Mouse (Mus musculus) B cell, adult 62 days (primary cell): Measurements from ENCODE around the gene Olfr633. TPM values are rescaled to one million over a fixed set of nuclear protein-coding genes. Genes with fewer than 3 reads are reported as not detected.

Experiments
- total RNA-seq: library from RNA; stranded (reverse); gene quantifications from 4 replicates; pipeline ENCODE4 v1.2.4, GENCODE M21; 2023

Olfr633 gene
- total RNA-seq = not detected in 4 replicates

DNA sequence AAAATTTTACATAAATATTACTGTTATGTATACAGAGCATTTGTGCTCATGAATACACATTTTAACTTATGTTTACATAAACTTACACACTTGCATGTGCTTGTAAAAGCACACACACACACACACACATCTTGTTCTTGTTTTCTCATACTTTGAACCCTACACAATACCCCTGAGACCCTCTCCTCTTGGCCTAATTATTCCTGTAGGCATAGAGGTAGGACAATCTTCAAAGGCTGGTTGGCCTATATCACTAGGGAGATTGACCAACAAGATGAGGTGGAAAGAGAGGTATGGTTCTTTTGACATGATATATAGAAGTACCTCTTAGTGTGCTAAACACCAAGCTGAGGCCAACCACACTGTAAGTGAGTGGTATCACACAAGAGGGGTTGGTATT is at the start of gene Olfr633:
TSS of gene Olfr633 (plus strand) at position 301 of the 400 bp plus-strand sequence.

DNA sequence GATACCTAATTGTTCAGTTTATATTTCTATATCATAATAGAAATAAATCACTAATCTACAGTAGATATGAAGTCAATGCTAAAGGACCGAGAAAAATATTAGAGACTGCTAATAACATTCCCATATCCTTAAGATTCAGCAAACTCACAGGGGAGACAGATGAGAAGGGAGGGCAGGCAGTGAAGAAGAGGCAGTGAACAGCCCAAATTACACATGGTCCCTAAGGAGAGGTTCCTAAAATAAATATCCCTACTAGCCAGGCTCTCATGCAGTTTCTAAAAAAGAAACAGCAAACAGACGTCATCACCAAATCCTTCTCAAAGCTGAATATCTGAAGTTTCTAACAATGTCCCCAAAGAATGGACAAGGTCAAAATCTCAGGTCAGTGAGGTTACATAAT is 41.0 kb upstream of the Olfr633 start, which contains the start of gene Olfr65:
TSS of gene Olfr65 (plus strand) at position 301 of the 400 bp plus-strand sequence.

DNA sequence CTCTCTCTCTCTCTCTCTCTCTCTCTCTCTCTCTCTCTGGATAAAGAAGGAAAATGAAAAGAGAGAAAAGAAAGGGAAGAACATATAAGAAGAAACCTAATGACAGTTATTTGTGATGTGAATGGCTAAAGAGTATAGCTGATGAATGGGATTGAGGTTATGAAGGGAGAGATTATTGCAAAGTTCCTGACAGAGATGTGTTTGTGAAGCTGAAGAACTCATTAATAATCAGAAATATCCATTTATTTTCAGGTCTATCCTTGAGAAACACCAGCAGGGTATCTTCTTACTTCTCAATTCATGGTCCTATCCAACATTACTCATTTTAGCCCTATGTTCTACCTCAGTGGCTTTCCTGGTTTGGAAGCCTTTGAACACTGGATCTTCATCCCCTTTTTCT is 15.7 kb upstream of the Olfr633 start, which contains the start of gene Olfr631:
TSS of gene Olfr631 (plus strand) at position 301 of the 400 bp plus-strand sequence.

DNA sequence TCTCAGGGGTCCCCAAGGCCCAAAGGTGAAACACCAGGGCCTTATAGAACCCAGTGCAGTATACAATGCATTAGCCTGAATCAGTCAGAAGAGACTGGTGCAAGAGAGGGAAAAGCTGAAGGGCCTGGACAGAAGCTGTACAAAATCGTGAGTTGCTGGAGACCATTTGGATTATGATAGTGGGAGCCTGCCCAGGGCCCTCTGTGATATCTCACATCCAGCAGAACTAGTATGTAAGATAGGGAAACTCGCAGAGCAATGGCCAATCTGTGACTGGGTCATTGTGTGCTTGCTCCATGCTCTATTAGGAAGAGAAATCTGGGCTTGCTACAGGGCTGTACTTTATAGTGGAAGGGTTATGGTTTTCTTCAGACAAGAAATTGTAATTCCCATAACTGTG is 10.0 kb upstream of the Olfr633 start, which contains the start of gene Olfr632:
TSS of gene Olfr632 (plus strand) at position 84 of the 400 bp plus-strand sequence.

DNA sequence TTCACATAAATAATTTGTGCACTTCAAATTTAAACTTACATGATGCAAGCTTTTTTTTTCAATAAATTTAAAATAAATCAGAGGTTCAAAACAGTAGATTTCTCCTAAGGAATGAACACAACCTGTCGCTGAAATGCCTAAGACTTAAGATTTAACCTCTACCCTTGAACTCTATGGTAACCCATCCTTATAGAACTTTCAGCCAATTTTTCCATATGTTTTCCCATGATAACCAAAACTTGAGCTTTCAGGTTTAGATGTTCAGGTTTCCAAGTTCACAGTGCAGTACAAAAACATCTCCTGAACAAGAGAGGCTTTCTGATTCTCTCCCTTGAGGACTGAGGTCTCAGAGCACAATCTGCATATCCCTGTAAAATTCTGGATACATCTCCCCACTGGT is 26.6 kb downstream of the Olfr633 start, which contains the start of gene Olfr635:
TSS of gene Olfr635 (plus strand) at position 301 of the 400 bp plus-strand sequence.

DNA sequence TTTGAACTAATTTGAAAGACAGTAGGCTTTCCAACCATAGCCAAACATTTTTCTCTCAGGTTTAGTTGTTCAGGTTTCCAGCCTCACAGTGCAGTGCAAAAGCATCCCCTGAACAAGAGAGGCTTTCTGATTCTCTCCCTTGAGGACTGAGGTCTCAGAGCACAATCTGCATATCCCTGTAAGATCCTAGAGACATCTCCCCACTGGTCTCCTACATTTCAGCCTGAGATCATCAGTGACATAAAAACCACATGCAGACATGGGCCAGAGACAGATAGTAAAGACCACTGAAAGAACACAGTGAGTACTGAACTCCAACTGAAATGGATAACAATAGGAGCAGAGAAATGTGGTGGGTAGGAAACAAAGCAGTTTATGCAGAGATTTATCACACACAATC is 54.2 kb downstream of the Olfr633 start, which contains the start of gene Olfr638:
TSS of gene Olfr638 (plus strand) at position 301 of the 400 bp plus-strand sequence.

Other genes with a start within 250 kb of the Olfr633 start
- not detected in 4 replicates for gene Olfr243, start 229.8 kb upstream of the Olfr633 start, total RNA-seq
- gene Olfr628, start 214.1 kb upstream of the Olfr633 start, total RNA-seq = not detected in 4 replicates
- not detected in 4 replicates for gene Olfr629, start 199.5 kb upstream of the Olfr633 start, total RNA-seq
- not detected in 4 replicates for gene Olfr630, start 187.1 kb upstream of the Olfr633 start, total RNA-seq
- gene Olfr69, start 172.8 kb upstream of the Olfr633 start, total RNA-seq = not detected in 4 replicates
- not detected in 4 replicates for gene Olfr68, start 164.7 kb upstream of the Olfr633 start, total RNA-seq
- not detected in 4 replicates for gene Olfr67, start 152.6 kb upstream of the Olfr633 start, total RNA-seq
- gene Hbb-bt, start 130.4 kb upstream of the Olfr633 start, total RNA-seq = 4.4 to 21.0 TPM (median 14.7 TPM) in 4 replicates
- 43.8 to 120 TPM (median 71.7 TPM) in 4 replicates for gene Hbb-bs, start 116.3 kb upstream of the Olfr633 start, total RNA-seq
- not detected in 4 replicates for gene Hbb-bh2, start 103.9 kb upstream of the Olfr633 start, total RNA-seq
- gene Hbb-bh1, start 101.3 kb upstream of the Olfr633 start, total RNA-seq = not detected in 4 replicates
- gene Hbb-y, start 91.2 kb upstream of the Olfr633 start, total RNA-seq = not detected in 4 replicates
- gene Olfr66, start 58.2 kb upstream of the Olfr633 start, total RNA-seq = not detected in 4 replicates
- gene Olfr64, start 50.0 kb upstream of the Olfr633 start, total RNA-seq = not detected in 4 replicates
- not detected in 4 replicates for gene Olfr65, start 41.0 kb upstream of the Olfr633 start, total RNA-seq
- gene Olfr631, start 15.6 kb upstream of the Olfr633 start, total RNA-seq = not detected in 4 replicates
- gene Olfr632, start 10.1 kb upstream of the Olfr633 start, total RNA-seq = not detected in 4 replicates
- gene Olfr635, start 26.7 kb downstream of the Olfr633 start, total RNA-seq = not detected in 4 replicates
- gene Olfr638, start 54.3 kb downstream of the Olfr633 start, total RNA-seq = not detected in 4 replicates
- 0.28 TPM in 1 of 4 replicates, not detected in the others for gene Olfr639, start 72.9 kb downstream of the Olfr633 start, total RNA-seq
- gene Olfr640, start 81.1 kb downstream of the Olfr633 start, total RNA-seq = not detected in 4 replicates
- gene Olfr641, start 91.0 kb downstream of the Olfr633 start, total RNA-seq = not detected in 4 replicates
- gene Olfr642, start 108.2 kb downstream of the Olfr633 start, total RNA-seq = not detected in 4 replicates
- gene 4930516K23Rik, start 117.0 kb downstream of the Olfr633 start, total RNA-seq = not detected in 4 replicates
- gene Olfr644, start 127.4 kb downstream of the Olfr633 start, total RNA-seq = not detected in 4 replicates
- not detected in 4 replicates for gene Olfr645, start 141.0 kb downstream of the Olfr633 start, total RNA-seq
- 0.30 to 0.49 TPM (median 0.42 TPM) in 4 replicates for gene Olfr646, start 160.4 kb downstream of the Olfr633 start, total RNA-seq
- gene Ubqln5, start 185.4 kb downstream of the Olfr633 start, total RNA-seq = not detected in 4 replicates
- not detected in 4 replicates for gene Olfr643, start 193.0 kb downstream of the Olfr633 start, total RNA-seq
- gene Ubqln3, start 198.8 kb downstream of the Olfr633 start, total RNA-seq = not detected in 4 replicates
- not detected in 4 replicates for gene Ubqlnl, start 206.1 kb downstream of the Olfr633 start, total RNA-seq
- not detected in 4 replicates for gene Olfm5, start 220.4 kb downstream of the Olfr633 start, total RNA-seq
- gene Olfr648, start 239.0 kb downstream of the Olfr633 start, total RNA-seq = not detected in 4 replicates